ENCODE assay signal across 8 mouse cellular contexts in genomic region chr9:62366478-62367458, GRCm38 (mm10). TPM values are rescaled to one million over a fixed set of nuclear protein-coding genes. Genes with fewer than 3 reads are reported as not detected.
A peak's percentile ranks its signal among the peaks of the same experiment; 100 is the strongest.
DNase-seq lines count a peak whose midpoint lies in the region; ATAC-seq and TF ChIP-seq lines count a peak whose summit lies in the region.

No protein-coding gene starts in this region.

- H3K27ac ChIP-seq in neural tube, embryonic 13.5 days (replicated peaks), result peak overlapping the region; percentile 56
- H3K27ac ChIP-seq in kidney, postnatal 0 days, result peak overlapping the region; percentile 89
- H3K27ac ChIP-seq in stomach, embryonic 15.5 days, result 0 out of 2 replicates have a peak overlapping the region, but pooled peaks have one; percentile 49

- ATAC-seq in neural tube, embryonic 13.5 days (ENCODE audit: low read depth), result no peak
- ATAC-seq in kidney, postnatal 0 days (replicated peaks; ENCODE audit: low FRiP score, low read depth), result no peak
- ATAC-seq in stomach, embryonic 15.5 days (ENCODE audit: insufficient read depth, low FRiP score, low read depth), result no peak

- DNase-seq in cerebellum, adult 9-10 months, result peak; percentile 60
- DNase-seq in cerebellum, postnatal 4 days (ENCODE audit: low spot score in 2 of 2), result no peak
- DNase-seq in neural tube, embryonic 10.5 days (ENCODE audit: extremely low spot score, low spot score), result no peak
- DNase-seq in kidney, postnatal 0 days (ENCODE audit: low spot score), result no peak
- no peak for DNase-seq in layer of hippocampus, postnatal 25 days (ENCODE audit: extremely low spot score in 1 of 2, low spot score in 1 of 2)
- DNase-seq in ovary, postnatal 36 days (ENCODE audit: low spot score), result no peak

- no peaks in the 10 kb centered on the region for H3K27me3 ChIP-seq in neural tube, embryonic 13.5 days
- H3K27me3 ChIP-seq in kidney, postnatal 0 days (ENCODE audit: insufficient read depth, low read length), result no peaks in the 10 kb centered on the region
- H3K27me3 ChIP-seq in stomach, embryonic 15.5 days (replicated peaks), result no peaks in the 10 kb centered on the region

- 0 out of 2 replicates have a peak overlapping the region, but pooled peaks have one; percentile 22 for H3K9ac ChIP-seq in neural tube, embryonic 13.5 days
- H3K9ac ChIP-seq in kidney, postnatal 0 days (ENCODE audit: low read depth, low read length), result peak overlapping the region; percentile 37; the same call in 1 of the 2 replicates
- H3K9ac ChIP-seq in stomach, embryonic 15.5 days, result no peak overlapping the region; the same call in 1 of the 2 replicates

- H3K4me3 ChIP-seq in neural tube, embryonic 13.5 days, result no peak overlapping the region
- H3K4me3 ChIP-seq in kidney, postnatal 0 days (replicated peaks; ENCODE audit: low read depth, low read length), result no peak overlapping the region
- no peak overlapping the region for H3K4me3 ChIP-seq in stomach, embryonic 15.5 days (replicated peaks)

- H3K4me2 ChIP-seq in neural tube, embryonic 13.5 days, result no peak overlapping the region
- H3K4me2 ChIP-seq in kidney, postnatal 0 days (ENCODE audit: low read length), result 0 out of 2 replicates have a peak overlapping the region, but pooled peaks have one; percentile 6
- no peak overlapping the region for H3K4me2 ChIP-seq in stomach, embryonic 15.5 days

- WGBS in neural tube, embryonic 13.5 days, result 53% methylated on average over 23 of the region's 23 CpGs
- WGBS in kidney, postnatal 0 days, result 59% methylated on average over 23 of the region's 23 CpGs
- 52% methylated on average over 23 of the region's 23 CpGs for WGBS in stomach, embryonic 15.5 days

- peaks cover 96% of the 10 kb centered on the region for H3K4me1 ChIP-seq in neural tube, embryonic 13.5 days (replicated peaks)
- peaks cover 77% of the 10 kb centered on the region for H3K4me1 ChIP-seq in kidney, postnatal 0 days (replicated peaks; ENCODE audit: insufficient read depth, low read length)
- peaks cover 91% of the 10 kb centered on the region for H3K4me1 ChIP-seq in stomach, embryonic 15.5 days

- no peaks in the 10 kb centered on the region for H3K9me3 ChIP-seq in neural tube, embryonic 13.5 days
- H3K9me3 ChIP-seq in kidney, postnatal 0 days (replicated peaks; ENCODE audit: low read length), result no peaks in the 10 kb centered on the region
- H3K9me3 ChIP-seq in stomach, embryonic 15.5 days, result no peaks in the 10 kb centered on the region

- TF ChIP-seq CTCF in kidney, postnatal 0 days (IDR thresholded peaks at IDR 0.05; ENCODE audit: low read depth), result no peak

- H3K36me3 ChIP-seq in neural tube, embryonic 13.5 days, result no peaks in the 10 kb centered on the region
- no peaks in the 10 kb centered on the region for H3K36me3 ChIP-seq in kidney, postnatal 0 days (ENCODE audit: insufficient read depth, low read length)
- no peaks in the 10 kb centered on the region for H3K36me3 ChIP-seq in stomach, embryonic 15.5 days

RNA-seq across cellular contexts. Expression of gene Anp32a, which starts 25.7 kb away (rescaled TPM):
- 128 and 130 TPM in 2 replicates for polyA plus RNA-seq in neural tube, embryonic 13.5 days (2015; fragmentation: Nextera tagmentation; extraction: Ambion mirVana)
- 139 and 166 TPM in 2 replicates for polyA plus RNA-seq in kidney, postnatal 0 days (2015; fragmentation: Nextera tagmentation; extraction: Ambion mirVana)
- 163 and 179 TPM in 2 replicates for polyA plus RNA-seq in stomach, embryonic 15.5 days (2015; fragmentation: Nextera tagmentation; extraction: Ambion mirVana)
- 100 to 1,000 TPM; 285 to 296 TPM for total RNA-seq in layer of hippocampus, postnatal 25 days (2021)
